Mouse (Mus musculus) right cerebral cortex, postnatal 36 days (tissue): ENCODE measurements at regions not wholly inside any gene's neighbourhood (a gene's known extent, or its start where the extent isn't known, plus 50 kb on each side); places are given as distances from the start of the nearest gene placed in this dataset.

Experiments
- DNase-seq, 2 experiments: peaks; one replicate each; pipeline ENCODE4 v3.0.0; 2022; ENCODE audit warnings: low spot score in 2 of 2, mixed read lengths in 1 of 2

- no peak for DNase-seq
These were observed 105.5 kb downstream of the Rpl14 start for GRCm38 (mm10) chr9:120676771-120677170.

DNA sequence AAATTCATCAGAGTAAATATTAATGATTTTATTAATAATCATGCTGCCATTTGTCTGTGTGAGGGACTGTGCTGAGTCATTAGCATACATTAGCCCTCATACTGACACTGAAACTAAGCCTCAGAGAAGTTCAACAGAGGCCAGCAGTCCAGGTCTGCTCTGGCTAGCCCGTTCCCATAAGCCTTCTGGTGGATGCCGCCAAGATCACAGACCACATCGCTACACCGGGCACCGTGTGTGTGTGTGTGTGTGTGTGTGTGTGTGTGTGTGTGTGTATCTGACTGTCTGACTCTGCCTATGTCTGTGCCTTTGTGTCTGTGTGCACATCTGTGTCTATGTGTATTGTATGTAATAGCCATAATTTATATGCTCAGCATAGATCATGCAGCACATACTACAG, 106.0 kb downstream of the Rpl14 start:
- no peak for DNase-seq

GRCm38 (mm10) chr9:120679822-120680426, 108.7 kb downstream of the Rpl14 start:
- DNase-seq, result no peak

DNA sequence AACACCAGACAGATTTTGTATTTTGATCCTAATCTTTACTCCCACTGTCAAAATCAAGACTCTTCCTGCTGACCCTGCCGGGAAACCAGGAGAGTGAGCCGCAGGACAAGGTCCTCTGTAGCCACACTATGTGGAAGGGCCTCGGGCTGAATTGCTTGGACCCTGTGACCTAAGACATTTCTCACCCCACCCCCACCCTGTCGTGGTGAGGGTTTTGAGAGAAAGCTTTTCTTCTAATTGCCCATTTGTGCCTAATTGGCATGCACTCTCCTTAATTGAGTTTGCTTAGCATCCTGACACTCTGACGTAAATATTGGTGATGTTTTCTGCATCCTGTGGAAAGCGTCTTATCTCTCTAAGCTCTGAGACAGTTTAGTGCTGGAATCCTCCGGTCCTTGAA, 110.2 kb downstream of the Rpl14 start:
- no peak for DNase-seq

DNA sequence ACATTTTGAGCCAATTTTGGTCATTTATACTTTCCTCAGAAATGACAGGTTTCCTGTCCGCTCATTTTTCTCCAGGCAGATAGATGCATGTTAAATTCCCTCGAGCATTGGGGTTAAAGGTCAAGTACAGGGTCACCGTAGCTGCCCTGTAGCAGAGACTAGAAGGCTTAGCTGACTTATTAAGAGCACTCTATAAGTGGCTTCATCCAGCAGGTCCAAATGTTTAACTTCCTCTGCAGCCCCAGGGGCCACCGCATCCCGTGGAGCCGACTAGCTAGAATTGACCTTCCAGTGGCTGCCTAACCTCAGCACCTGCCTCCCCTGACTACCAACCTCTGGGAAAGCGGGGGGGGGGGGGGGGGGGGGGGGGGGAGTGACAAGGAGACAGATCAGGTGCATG, 114.7 kb downstream of the Rpl14 start:
- no peak for DNase-seq

GRCm38 (mm10) chr9:120689025-120689424, 117.8 kb downstream of the Rpl14 start:
- DNase-seq, result no peak

DNA sequence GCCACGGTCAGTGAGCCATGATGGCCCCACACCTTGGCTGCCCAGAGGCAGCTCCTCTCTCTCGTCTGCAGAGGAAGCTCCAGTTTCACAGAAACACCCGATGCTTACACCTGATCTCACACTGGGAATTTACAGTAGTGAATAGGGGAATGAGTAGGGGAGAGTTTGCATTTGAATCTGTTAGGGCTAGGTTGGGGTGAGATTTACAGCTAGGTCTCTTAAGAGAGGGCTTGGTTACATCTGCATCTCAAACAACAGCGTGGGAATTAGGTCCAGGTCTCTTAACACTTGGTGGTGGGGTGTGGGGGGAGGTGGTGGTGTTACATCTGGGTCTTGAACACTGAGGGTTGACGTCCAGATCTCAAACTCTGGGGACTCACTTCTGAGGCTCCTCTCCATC, 119.3 kb downstream of the Rpl14 start:
- no peak for DNase-seq

DNA sequence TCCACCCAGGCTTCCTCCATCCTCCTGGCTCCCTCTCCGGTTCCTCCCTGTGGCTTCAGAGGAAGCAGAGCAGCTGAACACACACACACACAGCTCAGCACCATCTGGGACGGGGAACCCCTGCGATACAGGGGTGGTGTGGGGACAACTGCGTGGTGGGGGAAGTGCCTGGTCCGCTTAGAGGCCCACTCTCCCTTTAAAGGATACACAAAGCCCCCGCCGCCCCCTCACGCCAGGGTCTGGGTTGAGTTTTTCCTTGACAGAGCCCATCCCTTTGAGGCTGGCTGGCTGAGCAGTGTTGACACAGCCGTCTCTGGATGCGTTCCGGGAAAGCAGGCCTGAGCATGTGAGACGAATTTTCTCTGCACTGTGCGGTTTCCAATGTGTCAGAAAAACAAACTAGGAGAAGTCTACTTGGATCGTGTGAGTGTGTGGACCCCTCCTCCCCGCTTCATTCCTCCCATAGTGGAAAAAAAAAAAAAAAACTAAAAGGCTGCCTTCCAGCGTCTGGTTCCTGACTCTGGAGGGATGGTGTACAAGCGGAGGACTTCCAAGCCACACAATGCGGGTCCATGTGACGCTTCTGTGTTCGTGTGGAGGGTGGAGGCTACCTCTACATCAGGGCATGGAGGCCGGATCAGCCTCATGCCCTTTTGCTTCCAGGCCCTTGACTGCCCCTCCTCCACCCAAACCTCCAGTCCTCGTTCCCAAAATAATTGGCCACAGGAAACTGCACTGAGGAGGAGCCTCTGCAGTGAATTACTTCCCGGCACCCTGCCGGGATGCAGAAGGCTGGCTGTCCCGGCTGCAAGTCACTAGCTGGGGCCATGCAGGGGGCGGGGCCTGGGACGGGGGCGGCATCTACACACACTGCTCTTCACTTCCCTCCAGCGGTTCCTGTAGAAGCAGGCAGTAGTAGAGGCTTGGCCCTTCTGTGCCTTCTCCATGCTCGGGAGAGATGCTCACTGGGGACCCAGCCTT, 120.0 kb downstream of the Rpl14 start:
- peak; percentile 51 to 58 for DNase-seq

DNA sequence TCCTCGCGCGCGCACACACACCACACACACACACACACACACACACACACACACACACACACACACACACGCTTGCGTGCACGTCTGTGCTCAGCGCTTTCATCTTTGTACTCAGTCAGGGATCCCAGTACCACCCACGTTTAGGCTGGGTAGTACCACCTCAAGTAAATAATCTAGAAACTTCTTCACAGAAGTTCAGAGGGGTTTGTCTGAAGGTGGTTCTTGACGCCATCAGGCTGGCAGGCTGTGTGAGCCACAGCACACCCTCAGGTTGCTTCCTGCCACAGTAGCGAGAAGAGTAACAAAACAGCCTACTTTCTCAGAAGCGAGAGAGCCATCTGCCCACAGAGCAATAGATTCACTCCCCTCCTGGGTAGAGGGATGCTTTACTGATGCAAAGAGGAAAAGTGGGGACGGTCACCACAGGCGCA, 120.7 kb downstream of the Rpl14 start:
- DNase-seq, result peak in 1 of 2 experiments; percentile 16

DNA sequence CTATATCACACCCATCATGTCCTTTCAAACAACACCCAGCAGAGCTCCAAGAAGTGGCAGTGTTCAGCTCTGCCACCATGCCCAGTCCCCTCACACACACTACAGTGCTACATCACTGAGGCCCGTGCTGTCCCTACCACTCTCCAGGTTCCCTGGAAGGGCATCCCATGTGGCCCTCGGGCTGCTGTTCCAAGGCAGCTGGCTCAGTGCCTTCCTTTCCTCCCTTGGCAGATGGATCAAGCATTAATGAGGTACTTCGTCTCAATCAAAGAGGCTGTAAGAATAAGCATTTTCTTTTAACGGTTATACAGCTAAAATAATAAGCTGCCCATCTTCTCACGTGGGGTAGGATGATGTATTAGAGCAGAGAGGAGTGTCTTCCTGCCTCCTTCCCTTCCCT, 123.2 kb downstream of the Rpl14 start:
- DNase-seq, result no peak

DNA sequence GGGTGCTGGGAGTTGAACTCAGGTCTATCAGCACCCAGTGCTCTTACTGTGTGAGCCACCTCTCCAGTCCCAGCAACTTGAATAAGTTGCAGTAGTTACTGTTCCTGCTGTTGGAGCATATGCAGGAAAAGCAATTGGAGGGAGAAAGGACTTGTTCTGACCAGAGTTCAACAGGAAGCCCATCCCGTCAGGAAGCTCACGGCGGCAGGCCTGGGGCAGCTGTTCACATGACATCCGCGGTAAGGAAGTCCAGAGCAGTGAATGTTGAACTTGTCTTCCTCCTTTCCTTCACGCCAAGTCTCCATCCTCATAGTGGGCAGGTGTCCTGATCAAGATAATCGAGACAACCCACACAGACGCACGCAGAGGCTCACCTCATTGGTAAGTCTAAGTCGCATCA, 124.7 kb downstream of the Rpl14 start:
- DNase-seq, result no peak

- no peak for DNase-seq
These were observed 126.5 kb downstream of the Rpl14 start for GRCm38 (mm10) chr9:120697749-120698148.

DNA sequence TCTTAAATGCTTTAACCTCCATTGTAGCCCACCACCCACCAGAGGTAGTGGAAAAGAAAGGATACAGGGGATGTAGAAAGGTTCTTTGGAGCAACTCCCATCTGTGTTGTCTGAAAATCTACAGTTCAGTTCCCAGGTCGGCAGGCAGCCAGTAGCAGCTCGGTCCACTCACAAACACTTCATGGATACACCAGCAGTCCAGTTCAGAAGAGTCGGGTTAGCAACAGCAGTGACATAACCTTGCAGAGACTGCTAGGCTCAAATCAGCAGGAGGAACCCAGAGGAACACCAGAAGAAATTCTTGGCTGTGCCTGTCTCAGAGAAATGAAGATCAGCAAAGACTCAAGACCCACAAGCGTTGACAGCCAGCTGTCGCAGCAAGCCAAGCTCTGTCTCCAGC, 128.5 kb downstream of the Rpl14 start:
- DNase-seq, result no peak

GRCm38 (mm10) chr9:120702836-120703235, 131.6 kb downstream of the Rpl14 start:
- peak; percentile 27 to 37 for DNase-seq

- no peak for DNase-seq
These were observed 132.2 kb downstream of the Rpl14 start for GRCm38 (mm10) chr9:120703291-120703930.

DNA sequence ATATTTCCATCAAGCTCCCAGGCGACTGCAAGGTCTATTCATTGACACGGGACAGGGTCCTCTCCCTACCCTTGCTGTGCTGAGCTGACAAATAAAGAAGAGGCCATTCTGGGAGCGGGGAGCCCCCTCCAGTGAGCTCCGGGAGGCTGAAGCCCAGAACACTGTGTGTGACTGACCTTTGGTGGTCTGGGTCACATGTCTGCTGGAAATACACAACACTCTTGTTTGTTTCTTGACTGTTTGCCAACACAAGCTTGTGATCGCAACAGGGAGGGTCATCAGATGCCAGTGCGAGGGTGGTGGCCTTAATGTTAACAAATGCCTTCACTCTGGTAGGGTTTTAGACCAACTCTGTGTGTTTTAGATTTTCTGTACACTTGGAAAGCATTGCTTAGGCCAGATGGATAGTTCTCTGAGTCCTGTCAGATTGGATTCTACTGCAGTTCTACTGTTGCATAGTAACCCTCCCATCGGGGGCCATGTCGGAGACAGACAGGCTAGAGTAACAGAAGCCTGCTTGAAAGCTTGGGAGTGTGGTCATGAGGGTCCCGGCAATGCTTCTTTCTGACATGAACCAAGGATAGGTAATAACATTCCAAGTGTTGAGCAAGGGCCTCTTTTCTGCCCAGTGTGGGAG, 135.4 kb downstream of the Rpl14 start:
- no peak for DNase-seq

GRCm38 (mm10) chr9:120708507-120708906, 137.3 kb downstream of the Rpl14 start:
- DNase-seq, result no peak

DNA sequence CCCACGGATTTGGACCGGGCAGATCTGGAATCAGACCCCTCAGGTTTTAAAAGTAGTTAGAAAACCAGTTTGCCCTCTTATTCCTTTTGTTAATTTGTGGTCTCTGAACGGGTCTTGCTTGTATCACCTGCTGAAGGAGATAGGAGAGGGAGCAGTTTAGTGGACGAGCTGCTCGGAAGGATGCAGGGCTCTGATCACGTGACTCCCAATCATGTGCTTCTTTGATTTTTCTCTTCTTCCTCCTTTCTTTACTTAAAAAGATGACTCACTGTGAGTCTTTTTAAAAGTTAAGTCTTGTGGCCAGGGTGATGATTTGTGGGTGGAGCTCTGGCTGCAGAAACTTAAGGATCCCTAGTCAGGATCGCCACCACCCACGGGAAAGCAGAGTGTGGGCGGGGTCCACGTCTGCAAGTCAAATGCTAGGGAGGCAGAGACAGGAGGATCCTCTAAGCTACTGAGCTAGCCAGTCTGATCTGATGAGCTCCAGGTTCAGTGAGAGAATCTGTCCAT, 138.0 kb downstream of the Rpl14 start:
- DNase-seq, result no peak

- DNase-seq, result no peak
These were observed 141.7 kb downstream of the Rpl14 start for GRCm38 (mm10) chr9:120712987-120713386.

GRCm38 (mm10) chr9:120715665-120716121, 144.4 kb downstream of the Rpl14 start:
- peak; percentile 30 to 45 for DNase-seq

GRCm38 (mm10) chr9:120718812-120719211, 147.6 kb downstream of the Rpl14 start:
- DNase-seq, result no peak
